Mouse (Mus musculus) small intestine, adult 2 months (tissue): Measurements from ENCODE around the gene Plekhg5.

Experiments used
- CTCF ChIP-seq: fragments of 200-500 bp; IDR thresholded peaks from 2 replicates; pipeline ENCODE4 v1.5.1; 2012; ENCODE audit warnings: low read depth, mild to moderate bottlenecking, control low read depth, inconsistent platforms, low read length, moderate library complexity, mixed read lengths; ENCODE audit not compliant: insufficient replicate concordance, insufficient read length; ENCODE audit errors: extremely low read depth
- POLR2A ChIP-seq: fragments of 200-500 bp; IDR thresholded peaks from 2 replicates; pipeline ENCODE4 v1.6.1; 2012; ENCODE audit warnings: low read depth, mild to moderate bottlenecking, control low read depth, inconsistent platforms, low read length, moderate library complexity

DNA sequence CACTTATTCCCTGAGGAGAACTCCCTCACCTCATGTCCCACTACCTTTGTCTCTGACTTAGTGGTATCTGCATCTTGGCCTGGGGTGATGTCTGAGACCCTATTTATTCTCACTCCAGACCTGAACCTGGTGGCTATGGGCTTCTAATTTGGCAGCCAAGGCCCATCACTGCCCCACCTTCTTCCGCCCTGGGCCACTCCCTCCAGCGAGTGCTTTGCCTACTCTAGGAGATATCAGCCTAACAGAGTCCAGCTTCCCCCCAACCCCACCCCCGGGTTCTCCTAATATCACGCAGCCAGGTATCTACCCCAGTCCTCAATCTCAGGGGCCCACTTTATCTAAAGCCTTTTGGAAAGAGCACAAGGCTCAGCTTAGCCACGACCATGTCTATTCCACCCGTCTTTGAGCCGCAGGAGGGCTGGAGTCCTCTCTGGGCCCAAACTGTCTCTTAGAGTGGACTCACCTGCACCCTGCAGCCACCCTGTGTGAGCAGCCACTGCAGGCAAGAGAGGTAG is 79.2 kb downstream of the Plekhg5 start:
- no peak for TF ChIP-seq POLR2A
- no peak for TF ChIP-seq CTCF
